Mouse (Mus musculus) mature B cell (primary cell): ENCODE measurements around the gene Epb41l3.
"Not testable (repeated sequence)": the region's sequence is repeated elsewhere in the genome, so short reads cannot be mapped to it uniquely, and the experiment has no call there.

Experiments used
- in situ Hi-C: fragments of 300-500 bp; cut with MboI; formaldehyde crosslinking; loops from 2 replicates; pipeline ENCODE4 v1.14.3; 2019

Gene Epb41l3

GRCm38 (mm10) chr17:69109216-69109615, 33.7 kb downstream of the Epb41l3 start:
- in situ Hi-C loops: no loop called here

DNA sequence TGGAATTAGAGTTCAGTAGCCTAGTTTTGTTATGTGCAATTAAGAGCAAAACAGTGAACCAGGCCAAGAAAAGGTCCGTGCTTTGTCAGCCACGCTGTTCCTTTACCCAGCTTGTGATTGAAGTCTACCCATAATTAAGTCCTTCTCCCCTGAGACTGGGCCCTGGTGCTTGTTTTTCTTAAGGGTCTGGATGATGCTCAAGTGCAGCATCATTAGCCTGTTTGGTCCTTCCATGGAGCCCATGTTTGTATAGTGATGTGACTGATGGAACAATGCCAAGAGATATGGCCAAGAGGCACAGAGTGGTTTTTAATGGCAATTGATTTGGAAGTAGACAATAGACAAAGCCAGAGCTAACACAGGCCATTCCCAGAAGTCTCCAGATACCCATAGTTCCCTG, 36.7 kb downstream of the Epb41l3 start:
- in situ Hi-C loops: no loop called here

DNA sequence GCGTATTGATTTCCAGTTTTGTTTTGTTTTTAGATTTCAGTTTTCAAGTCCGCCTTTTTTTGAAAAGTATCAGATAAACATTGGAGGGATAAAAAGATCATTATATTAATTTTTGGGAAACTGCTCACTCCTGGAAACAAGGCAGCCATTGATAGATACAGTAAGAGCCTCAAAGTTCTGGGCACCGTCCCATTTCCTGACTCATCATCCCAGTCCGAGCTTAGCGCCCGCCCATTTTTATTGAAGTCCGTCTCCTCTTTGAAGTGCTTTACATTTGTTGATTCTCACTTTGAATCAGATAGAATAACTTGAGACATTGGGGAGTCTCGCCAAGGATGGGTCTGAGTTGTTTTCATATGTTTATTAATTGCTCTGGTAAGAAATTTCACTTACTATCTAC, 43.7 kb downstream of the Epb41l3 start:
- in situ Hi-C loops: no loop called here

DNA sequence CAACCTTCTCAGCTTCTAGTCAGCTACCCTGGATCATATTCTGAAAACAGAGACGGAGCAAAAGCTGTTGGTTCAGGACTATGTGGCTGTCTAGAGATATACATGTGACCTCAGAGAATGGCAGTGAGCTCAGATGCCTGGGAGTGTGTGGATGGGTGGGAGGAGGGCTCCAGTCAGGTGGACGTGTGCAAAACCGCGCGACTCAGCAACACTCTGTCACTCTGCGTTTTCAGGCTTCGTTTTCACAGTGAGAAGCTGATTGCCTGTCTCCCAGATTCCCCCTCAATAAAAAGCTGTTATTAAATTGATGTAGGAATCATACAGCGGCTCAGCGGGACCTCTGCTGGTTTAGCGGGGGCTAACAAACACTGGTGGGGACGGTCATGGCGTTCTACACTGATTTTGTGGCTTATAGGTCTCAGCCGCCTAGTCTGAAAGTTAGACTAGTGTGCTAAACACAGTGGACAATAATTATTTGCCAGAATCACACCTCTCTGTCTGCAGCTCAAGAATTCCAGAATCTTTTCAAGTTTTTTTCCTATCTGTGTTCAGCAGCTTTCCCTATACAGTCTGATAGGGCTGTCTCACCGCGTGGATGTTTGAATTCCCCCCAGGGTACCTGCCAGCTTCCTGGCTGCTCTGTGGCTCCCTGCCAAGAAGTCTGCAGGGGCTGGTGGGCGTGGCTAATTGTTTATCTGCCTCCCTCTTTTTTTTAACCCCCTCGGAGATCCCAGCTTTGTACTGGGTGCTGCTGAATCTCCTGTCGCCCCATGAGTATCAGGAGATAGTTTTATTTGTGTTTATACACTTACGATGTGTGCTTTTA, 45.3 kb downstream of the Epb41l3 start:
- in situ Hi-C loops: no loop called here

DNA sequence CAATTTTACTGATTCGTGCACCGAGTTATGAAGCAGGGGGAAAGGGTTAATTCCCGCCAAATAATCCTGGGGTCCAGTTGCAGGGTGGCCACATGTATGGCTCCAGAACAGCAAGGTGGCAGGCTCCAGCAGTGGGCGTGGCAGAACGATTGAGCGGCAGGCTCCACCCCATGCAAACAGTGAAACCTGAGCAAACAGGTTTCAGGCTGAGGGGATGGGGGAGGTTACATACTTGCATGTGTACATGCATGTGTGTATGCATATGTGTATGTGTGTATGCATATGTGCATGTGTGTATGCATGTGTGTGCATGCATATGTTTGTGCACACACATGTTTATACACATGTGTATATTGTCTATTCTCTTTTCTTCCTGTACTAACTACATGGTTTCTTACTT, 46.9 kb downstream of the Epb41l3 start:
- in situ Hi-C loops: not testable (repeated sequence)

DNA sequence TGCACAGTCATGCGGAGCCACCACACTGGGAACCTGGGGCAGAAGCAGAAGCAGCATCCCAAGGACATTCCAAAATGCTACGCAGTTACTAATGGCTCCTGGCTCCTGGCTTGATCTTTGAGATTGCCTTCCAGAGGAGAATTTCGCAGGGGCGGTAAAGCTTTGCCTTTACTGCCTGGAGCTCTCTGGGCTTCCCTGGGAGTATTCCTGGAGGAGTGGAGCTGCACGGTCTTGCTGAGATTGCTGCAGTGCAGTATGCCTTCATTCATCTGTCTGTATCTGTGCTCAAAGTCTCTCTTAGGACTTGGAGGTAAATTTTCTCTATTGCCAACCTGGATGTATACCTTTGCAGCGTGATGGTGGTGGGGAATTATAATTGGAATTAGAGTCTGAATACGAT, 52.0 kb downstream of the Epb41l3 start:
- in situ Hi-C loops: no loop called here

- in situ Hi-C loops: no loop called here
These were observed 52.5 kb downstream of the Epb41l3 start for GRCm38 (mm10) chr17:69127981-69128380.

GRCm38 (mm10) chr17:69129434-69129833, 54.0 kb downstream of the Epb41l3 start:
- in situ Hi-C loops: no loop called here

GRCm38 (mm10) chr17:69143017-69143416, 67.5 kb downstream of the Epb41l3 start:
- in situ Hi-C loops: no loop called here

GRCm38 (mm10) chr17:69150826-69151225, 75.3 kb downstream of the Epb41l3 start:
- in situ Hi-C loops: no loop called here

DNA sequence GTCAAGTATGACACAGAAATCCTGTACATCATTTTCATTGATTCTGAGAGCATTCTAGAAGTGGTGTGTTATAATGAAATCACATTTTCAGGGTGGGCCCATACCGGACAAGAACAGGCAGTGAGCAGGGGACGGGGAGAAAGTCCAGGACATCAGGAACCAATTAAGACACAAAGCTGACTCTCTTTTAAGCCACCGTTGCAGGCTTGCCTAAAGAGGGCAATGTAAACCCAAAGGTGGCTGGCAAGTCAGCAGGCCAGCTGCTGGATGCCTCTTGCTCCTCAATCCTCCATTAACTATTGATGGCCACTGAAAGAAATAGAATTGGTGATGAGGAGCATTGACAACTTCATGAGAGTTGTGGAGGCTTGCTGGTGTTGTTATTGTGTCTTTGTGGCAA, 75.8 kb downstream of the Epb41l3 start:
- in situ Hi-C loops: no loop called here

- in situ Hi-C loops: no loop called here
These were observed 79.6 kb downstream of the Epb41l3 start for GRCm38 (mm10) chr17:69155034-69155433.

- in situ Hi-C loops: no loop called here
These were observed 81.1 kb downstream of the Epb41l3 start for GRCm38 (mm10) chr17:69156522-69157100.

- in situ Hi-C loops: no loop called here
These were observed 81.8 kb downstream of the Epb41l3 start for GRCm38 (mm10) chr17:69157101-69157808.

- in situ Hi-C loops: no loop called here
These were observed 82.3 kb downstream of the Epb41l3 start for GRCm38 (mm10) chr17:69157809-69158185.

DNA sequence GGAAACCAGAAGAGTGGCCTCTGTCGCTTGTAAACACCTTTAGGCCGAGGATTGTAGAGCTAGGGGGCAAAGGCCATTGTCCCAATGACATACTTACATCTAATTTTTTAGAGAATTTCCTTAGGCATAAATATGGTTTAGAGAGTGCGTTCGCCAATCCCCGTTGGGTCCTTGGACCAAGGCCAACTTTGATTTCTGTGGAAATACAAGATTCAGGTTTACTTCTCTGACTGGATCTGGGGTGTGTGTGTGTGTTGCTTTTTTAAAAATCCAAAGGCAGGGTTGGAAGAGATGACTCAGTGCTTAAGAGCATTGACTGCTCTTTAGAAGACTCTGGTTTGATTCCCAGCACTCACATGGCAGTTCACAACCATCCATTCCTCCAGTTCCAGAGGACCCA, 83.2 kb downstream of the Epb41l3 start:
- in situ Hi-C loops: no loop called here

- in situ Hi-C loops: no loop called here
These were observed 87.2 kb downstream of the Epb41l3 start for GRCm38 (mm10) chr17:69162731-69163130.

DNA sequence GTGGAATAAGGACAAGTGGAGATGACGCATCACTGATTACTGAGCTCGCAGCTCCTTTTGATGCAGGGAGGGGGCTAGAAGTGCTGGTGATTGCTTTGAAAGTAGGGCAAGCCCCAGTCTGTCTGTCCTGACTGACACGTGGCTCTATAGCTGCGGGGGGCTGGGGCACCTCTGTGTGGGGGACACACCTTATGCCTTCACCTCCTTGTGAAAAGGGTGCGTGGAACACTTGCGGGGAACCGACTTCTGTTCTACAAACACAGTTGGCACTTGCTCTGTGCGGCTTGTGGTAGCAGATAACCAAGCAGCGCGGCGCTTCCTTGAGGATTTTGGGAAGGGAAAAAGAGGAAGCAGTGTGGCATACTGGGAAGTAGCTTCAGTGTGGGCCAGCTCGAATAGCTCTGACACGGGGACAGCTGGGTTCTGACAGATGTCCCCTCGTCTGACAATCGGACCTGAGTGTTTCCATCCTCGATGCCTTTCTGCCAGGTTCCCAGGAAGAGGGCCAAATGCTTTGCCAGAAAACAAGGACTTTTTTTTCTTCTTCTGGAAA, 101.5 kb downstream of the Epb41l3 start:
- in situ Hi-C loops: no loop called here

DNA sequence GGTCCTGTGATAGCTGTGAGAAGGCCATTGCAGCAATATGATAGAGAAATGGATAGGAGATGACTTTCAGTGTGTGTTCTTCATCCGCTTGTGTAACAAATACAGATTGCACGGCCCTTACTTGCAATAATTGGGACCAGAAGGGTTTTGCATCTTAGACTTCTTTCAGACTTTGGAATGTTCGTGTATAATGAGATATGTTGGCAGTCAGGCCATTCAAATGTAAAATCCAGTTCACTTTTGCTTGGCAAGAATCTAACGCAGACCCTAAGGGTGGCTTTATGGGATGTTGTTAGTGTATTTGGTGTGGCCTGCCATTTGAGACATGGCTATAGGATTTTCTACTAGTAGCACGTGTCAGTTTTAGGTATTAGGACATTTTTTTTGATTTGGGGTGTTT, 102.5 kb downstream of the Epb41l3 start:
- in situ Hi-C loops: no loop called here

GRCm38 (mm10) chr17:69180905-69181559, 105.5 kb downstream of the Epb41l3 start:
- in situ Hi-C loops: no loop called here

GRCm38 (mm10) chr17:69181560-69182316, 106.3 kb downstream of the Epb41l3 start:
- in situ Hi-C loops: no loop called here
